Mouse (Mus musculus) natural killer cell, adult 2 months (primary cell): ENCODE data around the gene Cdk5rap3.
A peak's percentile ranks its signal among the peaks of the same experiment; 100 is the strongest.

Experiments used
- DNase-seq, 2 experiments: peaks; one replicate each; pipeline ENCODE4 v3.0.0; 2022; ENCODE audit warnings: low spot score in 2 of 2

Gene Cdk5rap3

GRCm38 (mm10) chr11:96916044-96916884 is at the start of gene Cdk5rap3:
TSS of gene Cdk5rap3 (minus strand) at chr11:96916496.
- peak; percentile 99 for DNase-seq

- peak; percentile 72 to 77 for DNase-seq
Observed at GRCm38 (mm10) chr11:96963580-96963979, 47.3 kb upstream of the Cdk5rap3 start.

- no peak for DNase-seq
Observed at GRCm38 (mm10) chr11:96957061-96957805, 40.9 kb upstream of the Cdk5rap3 start.

- DNase-seq, result no peak
Observed at GRCm38 (mm10) chr11:96956009-96956724, 39.9 kb upstream of the Cdk5rap3 start.

GRCm38 (mm10) chr11:96955094-96955493 is 38.8 kb upstream of the Cdk5rap3 start:
- DNase-seq, result no peak

GRCm38 (mm10) chr11:96952896-96953295 is 36.6 kb upstream of the Cdk5rap3 start:
- DNase-seq, result no peak

GRCm38 (mm10) chr11:96952426-96952825 is 36.1 kb upstream of the Cdk5rap3 start:
- no peak for DNase-seq

GRCm38 (mm10) chr11:96950767-96951166 is 34.5 kb upstream of the Cdk5rap3 start:
- no peak for DNase-seq

GRCm38 (mm10) chr11:96947849-96948248 is 31.6 kb upstream of the Cdk5rap3 start:
- no peak for DNase-seq

GRCm38 (mm10) chr11:96946498-96946897 is 30.2 kb upstream of the Cdk5rap3 start:
- no peak for DNase-seq

GRCm38 (mm10) chr11:96944844-96945580 is 28.7 kb upstream of the Cdk5rap3 start:
- DNase-seq, result no peak

- DNase-seq, result peak; percentile 89 to 91
Observed at GRCm38 (mm10) chr11:96943746-96944304, 27.5 kb upstream of the Cdk5rap3 start, which contains the start of gene Pnpo. TSS of gene Pnpo (minus strand) at chr11:96943986.

GRCm38 (mm10) chr11:96941989-96942590 is 25.8 kb upstream of the Cdk5rap3 start:
- no peak for DNase-seq

- no peak for DNase-seq
Observed at GRCm38 (mm10) chr11:96940578-96941465, 24.5 kb upstream of the Cdk5rap3 start.

GRCm38 (mm10) chr11:96938426-96938800 is 22.1 kb upstream of the Cdk5rap3 start:
- DNase-seq, result no peak

GRCm38 (mm10) chr11:96937549-96938425 is 21.5 kb upstream of the Cdk5rap3 start:
- DNase-seq, result peak; percentile 35 to 41

- no peak for DNase-seq
Observed at GRCm38 (mm10) chr11:96935872-96936650, 19.8 kb upstream of the Cdk5rap3 start.

GRCm38 (mm10) chr11:96934921-96935356 is 18.6 kb upstream of the Cdk5rap3 start:
- DNase-seq, result peak; percentile 46 to 58
